Mouse (Mus musculus): ENCODE measurements around the gene Pclaf.

DNA sequence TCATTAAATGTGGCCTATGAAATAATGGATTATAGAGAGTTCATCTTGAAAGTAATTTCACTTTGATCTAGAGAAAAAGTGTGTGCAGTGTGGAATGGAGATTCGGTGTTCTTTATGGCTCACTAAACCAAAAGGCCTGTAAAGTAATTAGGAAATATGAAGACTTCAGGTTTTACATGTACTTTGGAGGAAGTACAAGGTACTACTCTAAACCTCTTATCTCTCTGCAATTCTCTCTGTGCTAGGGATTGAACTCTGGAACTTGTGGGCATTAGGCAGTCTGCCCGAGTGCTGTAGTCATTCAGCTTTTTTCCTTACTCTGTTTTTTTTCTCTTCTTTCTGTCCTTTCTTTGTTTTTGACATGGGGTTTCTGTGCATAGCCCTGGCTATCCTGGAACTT, 6.9 kb downstream of the Pclaf start:
- TF ChIP-seq CTCF (IDR thresholded peaks at IDR 0.05; ENCODE audit: low read depth, low read length) = no peak
- no peak for TF ChIP-seq TAL1 (conservative IDR thresholded peaks at IDR 0.05; ENCODE audit: low read depth, low read length)
